Mouse (Mus musculus): ENCODE measurements at regions not wholly inside any gene's neighbourhood (a gene's known extent, or its start where the extent isn't known, plus 50 kb on each side); places are given as distances from the start of the nearest gene placed in this dataset.

DNA sequence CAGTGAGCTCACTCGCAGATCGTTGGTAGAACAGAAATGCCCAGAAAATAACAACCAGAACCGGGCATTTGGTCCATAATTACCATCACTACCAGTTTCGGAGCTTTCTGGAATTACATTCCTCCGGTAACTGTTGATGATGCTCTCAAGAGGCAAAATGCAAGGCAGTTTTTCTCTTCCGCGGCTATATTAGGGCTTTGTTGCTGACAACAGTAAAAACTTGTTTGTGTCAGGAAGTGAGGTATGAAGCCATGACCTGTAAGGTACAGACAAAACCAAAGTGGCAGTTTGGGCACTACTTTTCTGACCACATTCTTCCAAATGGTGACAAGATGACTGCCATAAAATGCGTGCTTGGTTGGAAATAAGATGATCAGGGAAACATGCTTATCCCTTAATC, 179.7 kb upstream of the Mkln1 start:
- no peak for TF ChIP-seq EP300 (IDR thresholded peaks at IDR 0.05; ENCODE audit: low read depth)
- no peak for TF ChIP-seq CTCF (IDR thresholded peaks at IDR 0.05; ENCODE audit: low read depth)

DNA sequence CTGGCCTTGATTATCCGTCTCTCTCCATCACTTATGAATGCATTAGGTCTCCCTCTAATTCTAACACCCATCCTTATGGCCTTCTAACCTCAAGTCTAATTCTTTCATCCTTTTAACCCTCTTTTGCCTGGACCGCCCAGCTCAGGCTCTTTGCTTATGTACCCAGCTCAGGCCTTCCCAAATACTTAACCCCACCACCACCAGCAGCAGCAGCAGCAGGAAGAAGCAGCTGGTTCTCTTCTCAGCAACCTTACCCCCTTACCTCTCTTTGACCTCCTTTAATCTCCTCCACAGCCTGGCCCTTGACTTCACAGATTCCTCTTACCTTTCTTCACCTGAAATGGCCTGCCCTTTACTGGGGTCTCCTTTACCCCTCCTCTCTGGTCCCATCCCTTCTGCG, 178.8 kb upstream of the Mkln1 start:
- Histone ChIP-seq H3K4me3 (ENCODE audit: insufficient read depth in 1 of 2, low read depth in 2 of 2, low read length in 2 of 2) (peak overlapping the region; percentile 32 to 33; a peak in 2 of 4 replicates), H3K9ac (replicated peaks) (no peak overlapping the region), H3K4me1 (replicated peaks; ENCODE audit: control insufficient read depth in 2 of 2, insufficient read depth in 2 of 2, low read length in 1 of 2) (0 out of 4 replicates have a peak, but pooled peaks cover 0 to 2% of the 10 kb centered on the region in 2 experiments), H3K9me3 (ENCODE audit: control insufficient read depth, low read length) (no peaks in the 10 kb centered on the region), H3K4me2 (ENCODE audit: low read depth) (peak overlapping the region; percentile 50), H3K27me3 (ENCODE audit: control insufficient read depth, insufficient read depth, low read length) (peaks cover 76% of the 10 kb centered on the region), H3K36me3 (replicated peaks; ENCODE audit: control insufficient read depth, insufficient read depth, low read depth) (no peaks in the 10 kb centered on the region), H3K27ac (no peak overlapping the region)
- no peak for TF ChIP-seq CTCF (IDR thresholded peaks at IDR 0.05; ENCODE audit: low read depth)
- DNase-seq (ENCODE audit: low read depth in 3 of 3, low spot score in 3 of 3) (no peak), ATAC-seq (ENCODE audit: insufficient read depth) (no peak)
- 37% methylated on average over 3 of the region's 3 CpGs for WGBS (ENCODE audit: insufficient replicate concordance)

More for the DNA sequence above, 179.7 kb upstream of the Mkln1 start:
- Histone ChIP-seq H3K4me2 (ENCODE audit: low read depth) (peak overlapping the region; percentile 71), H3K9ac (replicated peaks) (no peak overlapping the region), H3K36me3 (replicated peaks; ENCODE audit: control insufficient read depth, insufficient read depth, low read depth) (no peaks in the 10 kb centered on the region), H3K27me3 (ENCODE audit: control insufficient read depth, insufficient read depth, low read length) (peaks cover 78% of the 10 kb centered on the region), H3K9me3 (ENCODE audit: control insufficient read depth, low read length) (no peaks in the 10 kb centered on the region), H3K4me1 (replicated peaks; ENCODE audit: control insufficient read depth in 2 of 2, insufficient read depth in 2 of 2, low read length in 1 of 2) (0 out of 4 replicates have a peak, but pooled peaks cover 0 to 2% of the 10 kb centered on the region in 2 experiments), H3K27ac (no peak overlapping the region), H3K4me3 (ENCODE audit: insufficient read depth in 1 of 2, low read depth in 2 of 2, low read length in 2 of 2) (no peak overlapping the region; a peak in 1 of 4 replicates)
- ATAC-seq (ENCODE audit: insufficient read depth) (no peak), DNase-seq (ENCODE audit: low read depth in 3 of 3, low spot score in 3 of 3) (no peak)
- WGBS (ENCODE audit: insufficient replicate concordance), result 36% methylated on average over 8 of the region's 8 CpGs

DNA sequence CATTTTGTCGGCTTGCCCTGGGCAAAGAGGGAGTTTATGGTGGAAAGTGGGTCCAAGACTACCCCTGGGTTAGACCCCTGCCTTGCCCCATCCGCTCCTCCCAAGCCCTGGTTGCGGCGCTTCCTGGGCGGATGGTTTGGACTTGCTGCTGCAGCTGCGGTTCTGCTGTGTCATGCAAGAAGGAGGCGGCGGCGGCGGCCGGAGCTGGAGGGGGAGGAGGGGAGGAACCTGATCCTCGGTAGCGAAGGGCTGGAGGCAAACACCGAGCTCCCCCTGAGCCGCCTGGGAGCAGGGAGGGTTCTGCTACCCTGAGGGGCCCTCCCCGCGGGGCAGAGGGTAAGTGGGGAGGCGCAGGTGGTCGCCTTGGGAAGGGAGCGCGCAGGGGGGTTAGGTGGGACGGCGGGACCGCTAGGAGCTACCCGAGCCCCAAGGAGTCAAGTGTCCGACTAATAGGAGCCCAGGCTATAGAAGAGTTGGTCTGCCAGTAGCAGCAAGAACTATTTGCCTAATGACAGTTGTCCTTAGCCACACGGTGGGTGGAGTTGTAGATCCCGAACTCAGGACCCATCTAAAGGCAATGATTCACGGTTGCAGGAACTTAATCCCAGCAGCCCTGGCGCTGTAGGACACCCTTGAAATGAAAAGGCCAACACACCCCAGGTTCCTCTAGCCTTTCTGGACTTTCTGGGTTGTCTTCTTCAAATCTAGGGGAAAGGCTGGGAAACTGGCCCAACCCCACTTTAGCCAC, 178.2 kb upstream of the Mkln1 start:
- Histone ChIP-seq H3K27ac (no peak overlapping the region), H3K4me2 (ENCODE audit: low read depth) (peak overlapping the region; percentile 50), H3K9me3 (ENCODE audit: control insufficient read depth, low read length) (no peaks in the 10 kb centered on the region), H3K36me3 (replicated peaks; ENCODE audit: control insufficient read depth, insufficient read depth, low read depth) (no peaks in the 10 kb centered on the region), H3K4me3 (ENCODE audit: insufficient read depth in 1 of 2, low read depth in 2 of 2, low read length in 2 of 2) (peak overlapping the region; percentile 32 to 33), H3K4me1 (replicated peaks; ENCODE audit: control insufficient read depth in 2 of 2, insufficient read depth in 2 of 2, low read length in 1 of 2) (0 out of 4 replicates have a peak, but pooled peaks cover 0 to 2% of the 10 kb centered on the region in 2 experiments), H3K9ac (replicated peaks) (no peak overlapping the region), H3K27me3 (ENCODE audit: control insufficient read depth, insufficient read depth, low read length) (peaks cover 73% of the 10 kb centered on the region)
- 1% methylated on average over 30 of the region's 30 CpGs for WGBS (ENCODE audit: insufficient replicate concordance)
- no peak for ATAC-seq (ENCODE audit: insufficient read depth)
- TF ChIP-seq CTCF (IDR thresholded peaks at IDR 0.05; ENCODE audit: low read depth) (no peak), EP300 (IDR thresholded peaks at IDR 0.05; ENCODE audit: low read depth) (no peak)
- no peak for DNase-seq (ENCODE audit: low read depth in 3 of 3, low spot score in 3 of 3)

DNA sequence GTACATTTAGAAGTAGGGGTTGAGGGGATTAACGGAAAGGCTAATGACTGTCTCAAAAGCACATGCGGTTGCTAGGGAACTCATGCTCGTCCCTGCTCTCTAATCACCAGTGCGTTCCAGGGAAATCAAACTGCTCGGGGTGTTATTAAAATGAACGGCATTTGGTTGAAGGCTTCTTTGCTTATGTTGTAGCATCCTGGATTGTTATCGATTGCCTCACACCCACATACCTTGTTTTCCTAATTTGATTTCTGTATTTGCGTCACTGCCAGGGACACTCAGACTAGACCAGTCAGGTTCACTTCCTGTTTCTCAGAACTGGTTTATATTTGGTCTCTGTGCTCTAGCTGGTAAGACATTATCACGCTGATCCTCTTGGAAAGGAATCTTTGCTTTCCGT, 177.0 kb upstream of the Mkln1 start:
- DNase-seq (ENCODE audit: low read depth in 3 of 3, low spot score in 3 of 3) (no peak), ATAC-seq (ENCODE audit: insufficient read depth) (no peak)
- 17% methylated on average over 10 of the region's 10 CpGs for WGBS (ENCODE audit: insufficient replicate concordance)
- Histone ChIP-seq H3K9me3 (ENCODE audit: control insufficient read depth, low read length) (no peaks in the 10 kb centered on the region), H3K9ac (replicated peaks) (no peak overlapping the region), H3K36me3 (replicated peaks; ENCODE audit: control insufficient read depth, insufficient read depth, low read depth) (no peaks in the 10 kb centered on the region), H3K27me3 (ENCODE audit: control insufficient read depth, insufficient read depth, low read length) (peaks cover 62% of the 10 kb centered on the region), H3K4me1 (replicated peaks; ENCODE audit: control insufficient read depth in 2 of 2, insufficient read depth in 2 of 2, low read length in 1 of 2) (0 out of 4 replicates have a peak, but pooled peaks cover 0 to 2% of the 10 kb centered on the region in 2 experiments), H3K27ac (no peak overlapping the region), H3K4me2 (ENCODE audit: low read depth) (no peak overlapping the region), H3K4me3 (ENCODE audit: insufficient read depth in 1 of 2, low read depth in 2 of 2, low read length in 2 of 2) (no peak overlapping the region)
- TF ChIP-seq EP300 (IDR thresholded peaks at IDR 0.05; ENCODE audit: low read depth) (no peak), CTCF (IDR thresholded peaks at IDR 0.05; ENCODE audit: low read depth) (no peak)

DNA sequence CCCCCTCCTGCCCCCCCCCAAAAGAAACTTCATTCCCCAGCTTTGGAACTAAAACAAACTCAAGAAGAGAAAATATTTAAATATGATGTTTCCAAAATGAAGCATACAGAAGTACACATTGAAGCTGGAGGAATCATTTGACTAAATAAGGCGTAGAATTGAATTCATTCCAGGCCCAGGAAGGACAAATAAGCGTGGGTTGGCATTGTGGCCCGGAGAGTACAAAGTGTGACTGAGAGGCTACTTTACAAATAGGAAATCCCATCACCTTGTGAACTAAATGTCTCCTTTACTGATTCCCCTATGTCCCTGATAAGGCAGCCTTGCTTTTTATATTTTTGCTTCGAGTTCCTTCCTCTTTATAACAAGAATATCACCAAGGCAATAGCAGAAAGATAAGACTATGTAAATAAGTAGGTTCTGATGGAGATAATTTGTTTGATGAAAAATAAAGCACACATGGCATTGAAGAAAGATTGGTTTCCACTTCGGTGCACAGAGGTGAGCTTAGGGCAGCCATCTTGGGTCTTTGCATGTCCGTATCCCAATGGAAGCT, 176.4 kb upstream of the Mkln1 start:
- H3K27ac ChIP-seq, result no peak overlapping the region
- no peak overlapping the region for H3K4me2 ChIP-seq (ENCODE audit: low read depth)
- TF ChIP-seq CTCF (IDR thresholded peaks at IDR 0.05; ENCODE audit: low read depth) (no peak), EP300 (IDR thresholded peaks at IDR 0.05; ENCODE audit: low read depth) (no peak)
- no peak overlapping the region for H3K9ac ChIP-seq (replicated peaks)
- no peak for ATAC-seq (ENCODE audit: insufficient read depth)
- peaks cover 55% of the 10 kb centered on the region for H3K27me3 ChIP-seq (ENCODE audit: control insufficient read depth, insufficient read depth, low read length)
- no peaks in the 10 kb centered on the region for H3K36me3 ChIP-seq (replicated peaks; ENCODE audit: control insufficient read depth, insufficient read depth, low read depth)
- WGBS (ENCODE audit: insufficient replicate concordance), result 58% methylated on average over 6 of the region's 6 CpGs
- H3K4me3 ChIP-seq (ENCODE audit: insufficient read depth in 1 of 2, low read depth in 2 of 2, low read length in 2 of 2), result no peak overlapping the region
- no peaks in the 10 kb centered on the region for H3K9me3 ChIP-seq (ENCODE audit: control insufficient read depth, low read length)
- H3K4me1 ChIP-seq (replicated peaks; ENCODE audit: control insufficient read depth in 2 of 2, insufficient read depth in 2 of 2, low read length in 1 of 2), result no peaks in the 10 kb centered on the region
- no peak for DNase-seq (ENCODE audit: low read depth in 3 of 3, low spot score in 3 of 3)

Data from liver, embryonic 14.5 days (tissue).